Mouse (Mus musculus) intestine, postnatal 0 days (tissue): Measurements from ENCODE around the gene Gas2. TPM values are rescaled to one million over a fixed set of nuclear protein-coding genes. Genes with fewer than 3 reads are reported as not detected.

ENCODE experiments used
- ATAC-seq: fragments of 200-750 bp; cut with Nextera tagmentation; 2 replicates; pipeline ENCODE4 v1.8.0; 2017; ENCODE audit warnings: mild to moderate bottlenecking, moderate TSS enrichment, moderate library complexity
- H3K27ac ChIP-seq: fragments of 300-500 bp; sonication (generic); 2 replicates; pipeline ENCODE4 v1.5.1; 2014; ENCODE audit warnings: mild to moderate bottlenecking, low read depth, low read length, moderate library complexity
- H3K27me3 ChIP-seq: fragments of 300-500 bp; sonication (generic); replicated peaks from 2 replicates; pipeline ENCODE4 v1.6.1; 2014; ENCODE audit warnings: low read length, mixed read lengths; ENCODE audit not compliant: control insufficient read depth, insufficient read depth
- H3K36me3 ChIP-seq: fragments of 300-500 bp; sonication (generic); 2 replicates; pipeline ENCODE4 v1.6.1; 2014; ENCODE audit warnings: mild to moderate bottlenecking, moderate library complexity; ENCODE audit not compliant: control insufficient read depth, insufficient read depth
- H3K4me1 ChIP-seq: fragments of 300-500 bp; sonication (generic); replicated peaks from 2 replicates; pipeline ENCODE4 v1.6.1; 2014; ENCODE audit warnings: antibody characterized with exemption, low read length, mixed read lengths; ENCODE audit not compliant: control insufficient read depth, insufficient read depth
- H3K4me2 ChIP-seq: fragments of 300-500 bp; sonication (generic); replicated peaks from 2 replicates; pipeline ENCODE4 v1.6.1; 2014; ENCODE audit warnings: low read depth, mild to moderate bottlenecking, moderate library complexity
- H3K4me3 ChIP-seq: fragments of 300-500 bp; sonication (generic); 2 replicates; pipeline ENCODE4 v1.5.1; 2014; ENCODE audit warnings: low read depth, low read length
- H3K9ac ChIP-seq: fragments of 300-500 bp; sonication (generic); 2 replicates; pipeline ENCODE4 v1.6.1; 2014; ENCODE audit warnings: mild to moderate bottlenecking, low read depth, low read length
- H3K9me3 ChIP-seq: fragments of 300-500 bp; sonication (generic); 2 replicates; pipeline ENCODE4 v1.6.1; 2016; ENCODE audit warnings: mixed run types; ENCODE audit not compliant: control insufficient read depth
- CTCF ChIP-seq: sonication (generic); IDR thresholded peaks from 2 replicates; pipeline ENCODE4 v1.5.1; 2016; ENCODE audit warnings: low read depth, mild to moderate bottlenecking, control low read depth, antibody characterized with exemption, moderate library complexity
- WGBS: fragments of 180-500 bp; shearing (Covaris S2); extraction: QIAGEN DNeasy Blood & Tissue Kit; methylation state at CpG from one replicate; pipeline ENCODE4 v1.1.7; 2014; 5-methylcytosine and 5-hydroxymethylcytosine counted together
- polyA plus RNA-seq: library from polyadenylated mRNA; unstranded; fragments of >200 nt; fragmentation: Nextera tagmentation; extraction: Ambion mirVana; gene quantifications from 2 replicates; pipeline ENCODE4 v1.2.1, GENCODE M21; 2015

The Gas2 gene
- polyA plus RNA-seq, 1 experiment from 2014 or later = 5.3 TPM

- TF ChIP-seq CTCF = no peak
Measured at GRCm38 (mm10) chr7:51862842-51863241, 1.0 kb downstream of the Gas2 start.

DNA sequence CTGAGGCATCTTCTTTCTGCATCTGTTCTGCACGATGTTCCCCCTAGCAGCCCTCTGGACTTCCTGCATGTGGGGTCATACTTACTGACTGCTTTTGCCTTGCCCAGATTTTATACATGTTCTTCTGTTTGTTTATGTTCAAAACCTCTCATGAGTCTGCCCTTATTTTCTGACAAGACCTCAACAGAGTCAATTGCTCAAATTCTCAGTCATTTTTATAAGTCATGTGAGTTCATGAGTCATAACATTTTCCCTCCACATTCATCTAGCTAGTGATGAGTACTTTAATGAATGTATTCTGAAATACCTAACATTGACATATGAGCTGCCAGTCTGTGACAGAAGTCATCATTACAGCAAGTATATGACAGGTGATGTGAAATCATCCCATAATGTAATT, 3.5 kb downstream of the Gas2 start:
- H3K4me3 ChIP-seq = no peak overlapping the region
- H3K4me1 ChIP-seq = 0 out of 2 replicates have a peak, but pooled peaks cover 4% of the 10 kb centered on the region
- no peak for ATAC-seq
- no peak overlapping the region for H3K27ac ChIP-seq
- 65% methylated on average over 1 of the region's 1 CpGs for WGBS
- H3K36me3 ChIP-seq = 0 out of 2 replicates have a peak, but pooled peaks cover 3% of the 10 kb centered on the region
- no peak overlapping the region for H3K9ac ChIP-seq
- no peak overlapping the region for H3K4me2 ChIP-seq
- no peak for TF ChIP-seq CTCF
- H3K9me3 ChIP-seq = no peaks in the 10 kb centered on the region
- H3K27me3 ChIP-seq = no peaks in the 10 kb centered on the region

More at GRCm38 (mm10) chr7:51862842-51863241, 1.0 kb downstream of the Gas2 start:
- H3K4me2 ChIP-seq = peak overlapping the region; percentile 73
- 42% methylated on average over 3 of the region's 3 CpGs for WGBS
- H3K4me1 ChIP-seq = 0 out of 2 replicates have a peak, but pooled peaks cover 4% of the 10 kb centered on the region
- peak overlapping the region; percentile 49 for H3K9ac ChIP-seq
- no peak for ATAC-seq
- H3K9me3 ChIP-seq = no peaks in the 10 kb centered on the region
- H3K27me3 ChIP-seq = no peaks in the 10 kb centered on the region
- H3K27ac ChIP-seq = no peak overlapping the region
- peak overlapping the region; percentile 80 for H3K4me3 ChIP-seq
- 0 out of 2 replicates have a peak, but pooled peaks cover 3% of the 10 kb centered on the region for H3K36me3 ChIP-seq

DNA sequence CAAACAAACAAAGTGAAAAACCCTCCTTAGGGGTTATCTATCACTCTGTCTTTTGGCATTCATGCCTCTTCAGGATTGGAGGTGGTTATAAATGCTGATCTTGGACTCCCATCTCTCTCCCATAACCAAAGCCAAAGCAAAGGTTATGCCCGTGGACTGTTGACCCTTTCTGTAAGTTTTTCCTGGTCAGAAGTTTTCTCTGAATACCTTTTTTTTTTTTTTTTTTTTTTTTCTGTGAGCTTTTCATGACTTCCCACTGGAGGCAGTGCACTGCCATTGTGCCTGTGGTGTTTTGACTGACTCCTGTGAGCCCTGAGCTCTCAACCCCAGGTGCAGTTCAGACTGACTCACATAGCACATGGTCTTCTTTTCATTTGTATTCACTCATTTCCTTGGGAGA, 6.2 kb downstream of the Gas2 start:
- Histone ChIP-seq H3K4me3 (no peak overlapping the region), H3K27ac (no peak overlapping the region), H3K4me1 (no peaks in the 10 kb centered on the region), H3K9me3 (no peaks in the 10 kb centered on the region), H3K9ac (no peak overlapping the region), H3K27me3 (no peaks in the 10 kb centered on the region), H3K36me3 (0 out of 2 replicates have a peak, but pooled peaks cover 3% of the 10 kb centered on the region), H3K4me2 (no peak overlapping the region)
- 0 out of 2 replicates have a peak, but pooled peaks have one; percentile 2 for ATAC-seq
- no peak for TF ChIP-seq CTCF
- WGBS = 48% methylated on average over 1 of the region's 1 CpGs

DNA sequence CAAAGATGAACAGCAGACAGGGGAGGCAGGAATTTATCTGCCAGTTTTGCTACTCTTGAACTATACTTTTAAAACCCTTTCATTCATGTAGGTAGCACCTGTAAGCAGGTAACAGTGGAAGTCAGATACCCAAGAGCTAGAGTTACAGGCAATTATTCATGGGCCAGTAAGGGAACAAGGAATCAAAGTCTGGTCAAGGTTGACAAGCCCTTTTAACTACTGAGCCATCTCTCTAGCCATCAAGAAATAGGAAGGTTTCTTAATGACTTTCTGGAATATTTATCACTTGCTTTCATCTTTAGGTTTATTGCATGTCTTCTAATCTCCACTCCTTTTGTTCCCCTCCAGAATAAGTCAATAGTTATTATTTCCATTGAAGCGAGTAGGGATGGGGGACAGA, 10.2 kb downstream of the Gas2 start:
- WGBS = 70% methylated on average over 1 of the region's 1 CpGs
- no peak for ATAC-seq
- Histone ChIP-seq H3K27ac (no peak overlapping the region), H3K4me2 (no peak overlapping the region), H3K36me3 (0 out of 2 replicates have a peak, but pooled peaks cover 3% of the 10 kb centered on the region), H3K27me3 (no peaks in the 10 kb centered on the region), H3K9me3 (no peaks in the 10 kb centered on the region), H3K4me1 (no peaks in the 10 kb centered on the region), H3K9ac (no peak overlapping the region), H3K4me3 (no peak overlapping the region)
- no peak for TF ChIP-seq CTCF

GRCm38 (mm10) chr7:51872597-51872996, 10.8 kb downstream of the Gas2 start:
- no peak overlapping the region for H3K27ac ChIP-seq
- H3K4me3 ChIP-seq = no peak overlapping the region
- H3K9me3 ChIP-seq = no peaks in the 10 kb centered on the region
- H3K27me3 ChIP-seq = no peaks in the 10 kb centered on the region
- H3K36me3 ChIP-seq = no peaks in the 10 kb centered on the region
- TF ChIP-seq CTCF = no peak
- no peak overlapping the region for H3K9ac ChIP-seq
- H3K4me1 ChIP-seq = no peaks in the 10 kb centered on the region
- no peak overlapping the region for H3K4me2 ChIP-seq
- ATAC-seq = no peak

GRCm38 (mm10) chr7:51876316-51876715, 14.5 kb downstream of the Gas2 start:
- H3K4me3 ChIP-seq = no peak overlapping the region
- H3K27me3 ChIP-seq = no peaks in the 10 kb centered on the region
- no peak overlapping the region for H3K9ac ChIP-seq
- H3K4me1 ChIP-seq = no peaks in the 10 kb centered on the region
- TF ChIP-seq CTCF = no peak
- ATAC-seq = no peak
- H3K36me3 ChIP-seq = no peaks in the 10 kb centered on the region
- H3K4me2 ChIP-seq = no peak overlapping the region
- H3K9me3 ChIP-seq = no peaks in the 10 kb centered on the region
- H3K27ac ChIP-seq = no peak overlapping the region

- H3K9me3 ChIP-seq = no peaks in the 10 kb centered on the region
- ATAC-seq = no peak
- 0 out of 2 replicates have a peak overlapping the region, but pooled peaks have one; percentile 11 for H3K27ac ChIP-seq
- no peak for TF ChIP-seq CTCF
- no peaks in the 10 kb centered on the region for H3K4me1 ChIP-seq
- H3K27me3 ChIP-seq = no peaks in the 10 kb centered on the region
- no peaks in the 10 kb centered on the region for H3K36me3 ChIP-seq
- H3K9ac ChIP-seq = 0 out of 2 replicates have a peak overlapping the region, but pooled peaks have one; percentile 8
- peak overlapping the region; percentile 65 for H3K4me2 ChIP-seq
- WGBS = 3% methylated on average over 8 of the region's 8 CpGs
- peak overlapping the region; percentile 34 for H3K4me3 ChIP-seq
Measured at GRCm38 (mm10) chr7:51878730-51879129, 16.9 kb downstream of the Gas2 start.
